Mouse (Mus musculus): ENCODE data around the gene Nphs1. TPM values are rescaled to one million over a fixed set of nuclear protein-coding genes. Genes with fewer than 3 reads are reported as not detected.

The Nphs1 gene
- polyA plus RNA-seq, 1 experiment from 2014 or later: 0.06 TPM

GRCm38 (mm10) chr7:30515003-30515760, 57.1 kb downstream of the Nphs1 start:
- Histone ChIP-seq H3K4me2 (ENCODE audit: low read depth, low read length) (no peak overlapping the region), H3K27me3 (ENCODE audit: insufficient read depth, low read length) (no peaks in the 10 kb centered on the region), H3K27ac (ENCODE audit: low read depth) (no peak overlapping the region), H3K9me3 (ENCODE audit: low read length) (no peaks in the 10 kb centered on the region), H3K4me3 (ENCODE audit: low read depth, low read length) (no peak overlapping the region), H3K9ac (replicated peaks) (no peak overlapping the region), H3K4me1 (ENCODE audit: insufficient read depth) (no peaks in the 10 kb centered on the region), H3K36me3 (replicated peaks; ENCODE audit: insufficient read depth, low read length) (no peaks in the 10 kb centered on the region)
- peak; percentile 30; the same call in 1 of the 2 replicates for ATAC-seq
- no peak for DNase-seq
- 57% methylated on average over 24 of the region's 24 CpGs for WGBS (ENCODE audit: insufficient replicate concordance)
- no peak for TF ChIP-seq EP300 (IDR thresholded peaks at IDR 0.05; ENCODE audit: low read depth)

DNA sequence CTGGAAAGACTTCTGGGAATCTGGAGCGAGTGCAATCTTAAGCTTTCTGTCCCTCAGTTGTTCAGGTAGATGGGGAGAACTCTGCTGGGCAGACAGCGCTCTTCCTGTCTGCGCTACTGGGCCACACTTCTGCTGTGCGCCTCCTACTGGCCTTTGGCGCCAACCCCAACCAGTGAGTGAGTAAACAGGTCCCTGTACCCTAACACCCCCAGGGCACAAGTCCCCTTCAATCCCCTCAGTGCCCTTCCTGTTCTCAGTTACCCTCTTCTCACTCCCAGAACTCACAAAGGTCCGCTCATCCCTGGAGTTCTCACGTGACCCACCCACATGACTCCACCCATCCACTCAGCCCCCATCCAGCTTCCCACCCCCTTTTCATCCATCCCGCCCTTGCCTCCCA, 60.2 kb downstream of the Nphs1 start:
- peak; percentile 34 for TF ChIP-seq CTCF (IDR thresholded peaks at IDR 0.05; ENCODE audit: low read depth)
- no peak for TF ChIP-seq EP300 (IDR thresholded peaks at IDR 0.05; ENCODE audit: low read depth)
- Histone ChIP-seq H3K27me3 (ENCODE audit: insufficient read depth, low read length) (no peaks in the 10 kb centered on the region), H3K36me3 (replicated peaks; ENCODE audit: insufficient read depth, low read length) (no peaks in the 10 kb centered on the region)

DNA sequence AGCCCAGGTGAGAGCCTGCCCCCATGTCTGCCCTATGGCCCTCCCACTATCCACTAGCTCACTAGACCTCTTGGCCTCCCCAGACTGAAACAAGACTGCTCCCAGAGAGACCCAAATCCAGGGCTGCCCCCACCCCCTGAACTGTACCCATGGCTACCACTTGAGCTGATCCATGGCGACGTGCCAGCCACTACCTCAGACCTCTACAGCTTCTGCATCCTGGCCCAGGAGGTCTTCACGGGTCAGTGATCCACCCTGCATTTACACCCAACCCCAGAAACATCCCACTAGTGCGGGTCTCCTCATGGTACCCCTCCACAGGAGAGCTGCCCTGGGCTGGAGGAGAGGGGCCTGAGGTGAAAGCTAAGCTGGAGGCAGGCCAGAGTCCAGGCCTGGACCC, 62.3 kb downstream of the Nphs1 start:
- TF ChIP-seq CTCF (IDR thresholded peaks at IDR 0.05; ENCODE audit: low read depth) (no peak), EP300 (IDR thresholded peaks at IDR 0.05; ENCODE audit: low read depth) (no peak)
- ATAC-seq (no peak), DNase-seq (no peak)
- no peaks in the 10 kb centered on the region for H3K9me3 ChIP-seq (ENCODE audit: low read length)
- H3K36me3 ChIP-seq (replicated peaks; ENCODE audit: insufficient read depth, low read length): no peaks in the 10 kb centered on the region
- no peak overlapping the region for H3K27ac ChIP-seq (ENCODE audit: low read depth)
- H3K4me3 ChIP-seq (ENCODE audit: low read depth, low read length): no peak overlapping the region
- no peaks in the 10 kb centered on the region for H3K4me1 ChIP-seq (ENCODE audit: insufficient read depth)
- H3K27me3 ChIP-seq (ENCODE audit: insufficient read depth, low read length): no peaks in the 10 kb centered on the region
- H3K4me2 ChIP-seq (ENCODE audit: low read depth, low read length): no peak overlapping the region
- 77% methylated on average over 4 of the region's 4 CpGs for WGBS (ENCODE audit: insufficient replicate concordance)
- H3K9ac ChIP-seq (replicated peaks): no peak overlapping the region

More for the DNA sequence above, 60.2 kb downstream of the Nphs1 start:
- H3K4me2 ChIP-seq (ENCODE audit: low read depth, low read length): no peak overlapping the region
- H3K4me3 ChIP-seq (ENCODE audit: low read depth, low read length): no peak overlapping the region
- no peak overlapping the region for H3K27ac ChIP-seq (ENCODE audit: low read depth)
- no peak for ATAC-seq
- WGBS (ENCODE audit: insufficient replicate concordance): 36% methylated on average over 8 of the region's 8 CpGs
- no peaks in the 10 kb centered on the region for H3K4me1 ChIP-seq (ENCODE audit: insufficient read depth)
- no peak for DNase-seq
- H3K9me3 ChIP-seq (ENCODE audit: low read length): no peaks in the 10 kb centered on the region
- no peak overlapping the region for H3K9ac ChIP-seq (replicated peaks)

DNA sequence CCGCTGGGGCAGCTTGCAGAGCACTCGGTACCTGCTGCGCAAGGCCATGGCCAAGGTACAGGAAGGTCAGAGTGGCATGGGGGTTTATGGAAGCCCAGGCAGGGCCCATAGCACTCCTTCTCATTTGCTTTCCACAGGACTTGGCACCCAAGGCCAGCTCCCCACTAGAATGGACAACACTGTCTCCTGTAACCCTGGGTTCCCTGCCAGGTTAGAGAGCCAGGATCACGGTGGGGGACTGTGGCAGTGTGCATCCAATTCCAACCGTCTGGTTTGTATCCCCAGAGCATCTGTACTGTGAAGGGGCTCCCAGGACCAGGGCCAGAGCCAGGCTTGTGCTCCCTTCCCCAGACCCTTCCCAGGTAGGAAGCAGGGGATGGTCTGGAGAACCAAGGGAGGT, 62.7 kb downstream of the Nphs1 start:
- Histone ChIP-seq H3K9ac (replicated peaks) (no peak overlapping the region), H3K4me1 (ENCODE audit: insufficient read depth) (no peaks in the 10 kb centered on the region), H3K4me2 (ENCODE audit: low read depth, low read length) (no peak overlapping the region), H3K27ac (ENCODE audit: low read depth) (no peak overlapping the region), H3K27me3 (ENCODE audit: insufficient read depth, low read length) (no peaks in the 10 kb centered on the region), H3K36me3 (replicated peaks; ENCODE audit: insufficient read depth, low read length) (no peaks in the 10 kb centered on the region; the same call in 1 of the 2 replicates), H3K4me3 (ENCODE audit: low read depth, low read length) (no peak overlapping the region), H3K9me3 (ENCODE audit: low read length) (no peaks in the 10 kb centered on the region)
- WGBS (ENCODE audit: insufficient replicate concordance): 84% methylated on average over 5 of the region's 5 CpGs
- ATAC-seq: no peak
- no peak for TF ChIP-seq CTCF (IDR thresholded peaks at IDR 0.05; ENCODE audit: low read depth)
- no peak for TF ChIP-seq EP300 (IDR thresholded peaks at IDR 0.05; ENCODE audit: low read depth)
- DNase-seq: peak; percentile 12

- H3K9ac ChIP-seq (replicated peaks): no peak overlapping the region
- 84% methylated on average over 10 of the region's 10 CpGs for WGBS (ENCODE audit: insufficient replicate concordance)
- DNase-seq (peak; percentile 12), ATAC-seq (no peak)
- H3K4me1 ChIP-seq (ENCODE audit: insufficient read depth): no peaks in the 10 kb centered on the region
- H3K4me2 ChIP-seq (ENCODE audit: low read depth, low read length): no peak overlapping the region
- TF ChIP-seq CTCF (IDR thresholded peaks at IDR 0.05; ENCODE audit: low read depth) (no peak), EP300 (IDR thresholded peaks at IDR 0.05; ENCODE audit: low read depth) (no peak)
- H3K4me3 ChIP-seq (ENCODE audit: low read depth, low read length): no peak overlapping the region
- H3K27me3 ChIP-seq (ENCODE audit: insufficient read depth, low read length): no peaks in the 10 kb centered on the region
- peaks cover under 1% of the 10 kb centered on the region for H3K36me3 ChIP-seq (replicated peaks; ENCODE audit: insufficient read depth, low read length)
- H3K27ac ChIP-seq (ENCODE audit: low read depth): no peak overlapping the region
- no peaks in the 10 kb centered on the region for H3K9me3 ChIP-seq (ENCODE audit: low read length)
Observed at GRCm38 (mm10) chr7:30522871-30523270, 64.8 kb downstream of the Nphs1 start.

DNA sequence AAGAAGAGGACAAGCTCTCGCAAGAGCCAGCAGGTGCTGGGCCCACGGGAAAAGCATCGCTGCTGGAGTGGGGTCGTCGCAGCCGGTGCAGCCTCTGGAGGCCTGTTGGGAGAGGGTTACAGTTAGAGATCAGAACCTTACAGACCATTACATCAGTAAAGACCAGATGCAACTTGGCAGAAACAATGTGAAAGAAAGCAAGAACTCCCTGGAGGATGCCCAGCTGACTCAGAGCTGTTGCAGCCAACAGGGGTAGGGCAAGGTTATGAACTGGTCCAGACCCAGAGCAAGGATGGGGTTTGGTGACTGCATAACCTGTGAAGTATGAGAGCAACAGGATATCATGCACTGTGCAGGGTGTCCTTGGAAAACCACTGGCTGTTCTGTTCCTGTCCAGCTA, 66.4 kb downstream of the Nphs1 start:
- Histone ChIP-seq H3K4me2 (ENCODE audit: low read depth, low read length) (no peak overlapping the region), H3K27ac (ENCODE audit: low read depth) (no peak overlapping the region), H3K9ac (replicated peaks) (no peak overlapping the region), H3K27me3 (ENCODE audit: insufficient read depth, low read length) (no peaks in the 10 kb centered on the region), H3K36me3 (replicated peaks; ENCODE audit: insufficient read depth, low read length) (peaks cover 13% of the 10 kb centered on the region), H3K4me3 (ENCODE audit: low read depth, low read length) (no peak overlapping the region), H3K4me1 (ENCODE audit: insufficient read depth) (no peaks in the 10 kb centered on the region), H3K9me3 (ENCODE audit: low read length) (no peaks in the 10 kb centered on the region)
- no peak for TF ChIP-seq CTCF (IDR thresholded peaks at IDR 0.05; ENCODE audit: low read depth)
- no peak for TF ChIP-seq EP300 (IDR thresholded peaks at IDR 0.05; ENCODE audit: low read depth)
- peak; percentile 12 for DNase-seq
- WGBS (ENCODE audit: insufficient replicate concordance): 83% methylated on average over 6 of the region's 6 CpGs
- no peak for ATAC-seq

All from liver, postnatal 0 days (tissue).